ENCODE assay signal across 19 mouse cellular contexts in genomic region chr17:70864117-70864516, GRCm38 (mm10). TPM values are rescaled to one million over a fixed set of nuclear protein-coding genes. Genes with fewer than 3 reads are reported as not detected.
DNase-seq lines count a peak whose midpoint lies in the region; TF ChIP-seq lines count a peak whose summit lies in the region.
"Had no signal": no experiment of that assay in that cellular context is flagged by ENCODE, and none has a peak within 500 bp of the region (broad histone marks: within the 10 kb centered on the region; RNA-seq: fewer than 3 reads in every experiment).

No protein-coding gene starts in this region.

- peak overlapping the region; percentile 56 for H3K4me3 ChIP-seq in E14TG2a.4 (replicated peaks; ENCODE audit: low read length)
- H3K4me3 ChIP-seq in ES-Bruce4 (ENCODE audit: low read depth, low read length): peak overlapping the region; percentile 18
- H3K4me3 ChIP-seq in ES-E14 (ENCODE audit: insufficient read depth in 1 of 2, low read depth in 1 of 2, low read length in 2 of 2, poor library complexity in 1 of 2, severe bottlenecking in 1 of 2): peak overlapping the region; percentile 11 to 51
- H3K4me3 ChIP-seq: embryonic facial prominence, embryonic 10.5 days; embryonic facial prominence, embryonic 12.5 days; erythroblast, embryonic 14.5 days; forebrain, embryonic 10.5 days; forebrain, embryonic 12.5 days had no signal

- H3K4me1 ChIP-seq in E14TG2a.4 (replicated peaks; ENCODE audit: low read depth, low read length) (peaks cover 87% of the 10 kb centered on the region), ES-Bruce4 (ENCODE audit: control insufficient read depth, insufficient read depth, low read length) (peaks cover 2% of the 10 kb centered on the region), ES-E14 (ENCODE audit: control insufficient read depth in 2 of 2, insufficient read depth in 2 of 2, low read length in 2 of 2, poor library complexity in 1 of 2) (peaks cover 3 to 18% of the 10 kb centered on the region in 2 experiments; a peak in 3 of 4 replicates)
- H3K4me1 ChIP-seq: embryonic facial prominence, embryonic 10.5 days; embryonic facial prominence, embryonic 12.5 days; forebrain, embryonic 10.5 days; forebrain, embryonic 12.5 days had no signal

- TF ChIP-seq EP300 in ES-Bruce4 (IDR thresholded peaks at IDR 0.05; ENCODE audit: insufficient read depth, low read depth, low read length): no peak

- H3K36me3 ChIP-seq in E14TG2a.4 (ENCODE audit: insufficient read depth, low read length) (peaks cover 42% of the 10 kb centered on the region), ES-Bruce4 (ENCODE audit: control insufficient read depth, insufficient read depth, low read length, poor library complexity, severe bottlenecking) (0 out of 2 replicates have a peak, but pooled peaks cover 4% of the 10 kb centered on the region), ES-E14 (ENCODE audit: control insufficient read depth, insufficient read depth, low read length, poor library complexity, severe bottlenecking) (peaks cover 12% of the 10 kb centered on the region; the same call in 1 of the 2 replicates)
- H3K36me3 ChIP-seq: embryonic facial prominence, embryonic 12.5 days; forebrain, embryonic 12.5 days had no signal

- H3K9me3 ChIP-seq in E14TG2a.4 (ENCODE audit: low read length) (peaks cover 6% of the 10 kb centered on the region; the same call in 1 of the 2 replicates), ES-Bruce4 (replicated peaks; ENCODE audit: control insufficient read depth, insufficient read depth, low read length, poor library complexity, severe bottlenecking) (0 out of 2 replicates have a peak, but pooled peaks cover 8% of the 10 kb centered on the region), ES-E14 (ENCODE audit: control insufficient read depth, insufficient read depth, low read depth, low read length) (no peaks in the 10 kb centered on the region)
- H3K9me3 ChIP-seq: embryonic facial prominence, embryonic 12.5 days had no signal

- no peaks in the 10 kb centered on the region for H3K27me3 ChIP-seq in E14TG2a.4 (ENCODE audit: insufficient read depth, low read length)
- H3K27me3 ChIP-seq in ES-Bruce4 (ENCODE audit: control insufficient read depth, insufficient read depth, low read length, poor library complexity, severe bottlenecking): no peaks in the 10 kb centered on the region
- H3K27me3 ChIP-seq: embryonic facial prominence, embryonic 12.5 days; forebrain, embryonic 12.5 days had no signal

- in situ Hi-C loops in ES-E14 (cut with MboI; ENCODE audit: low sequenced_read_pairs in 2 of 2, unreplicated experiment in 2 of 2): no loop called here

- no peak for TF ChIP-seq CTCF in E14TG2a.4 (conservative IDR thresholded peaks at IDR 0.05; ENCODE audit: low read length)
- no peak for TF ChIP-seq CTCF in ES-Bruce4 (IDR thresholded peaks at IDR 0.05; ENCODE audit: low read depth, low read length)

- no peak for TF ChIP-seq POLR2A in ES-Bruce4 (IDR thresholded peaks at IDR 0.05; ENCODE audit: insufficient read depth, low read length)

- H3K27ac ChIP-seq in ES-Bruce4 (ENCODE audit: insufficient read depth, low read length): peak overlapping the region; percentile 90
- H3K27ac ChIP-seq in ES-E14 (ENCODE audit: insufficient read depth, low read depth, low read length, poor library complexity, severe bottlenecking): peak overlapping the region; percentile 98
- H3K27ac ChIP-seq: embryonic facial prominence, embryonic 10.5 days; embryonic facial prominence, embryonic 12.5 days; forebrain, embryonic 10.5 days; forebrain, embryonic 12.5 days had no signal

- intact Hi-C loops in gastrocnemius, postnatal 14 days (cut with DNase I; ENCODE audit: low total_unique reads): no loop called here

- H3K9ac ChIP-seq in ES-Bruce4 (ENCODE audit: low read depth, poor library complexity, severe bottlenecking): peak overlapping the region; percentile 74
- H3K9ac ChIP-seq in ES-E14 (ENCODE audit: insufficient read depth, low read depth, low read length, poor library complexity, severe bottlenecking): peak overlapping the region; percentile 55
- H3K9ac ChIP-seq: embryonic facial prominence, embryonic 12.5 days; forebrain, embryonic 12.5 days had no signal

- no peak for DNase-seq in ES-E14 (ENCODE audit: low read depth, low spot score)
- DNase-seq in gastrocnemius, postnatal 14 days: no peak
- DNase-seq in adrenal gland, adult 2 months: no peak
- no peak for DNase-seq in gastrocnemius, adult 18-20 months (ENCODE audit: low spot score)
- DNase-seq: adrenal gland, adult 8-10 months; adrenal gland, postnatal 14 days; adrenal gland, postnatal 36 days; cerebellum, adult 11-12 months; cerebellum, adult 2 months; cerebellum, adult 9-10 months; cerebellum, postnatal 10 days; cerebellum, postnatal 25 days had no signal

TF ChIP-seq in ES-E14, 5 proteins besides CTCF, POLR2A, EP300 and RAD21:
- TF ChIP-seq HCFC1 (IDR thresholded peaks at IDR 0.05; ENCODE audit: borderline replicate concordance, insufficient read depth, low read length) (no peak), ZC3H11A (IDR thresholded peaks at IDR 0.05; ENCODE audit: borderline replicate concordance, low read depth, low read length) (no peak), ZNF384 (IDR thresholded peaks at IDR 0.05; ENCODE audit: low read depth, low read length) (no peak), MAFK (IDR thresholded peaks at IDR 0.05; ENCODE audit: insufficient read depth, low read depth, low read length) (no peak), CHD2 (IDR thresholded peaks at IDR 0.05; ENCODE audit: low read depth, low read length) (no peak)

RNA-seq across cellular contexts. Expression of gene Tgif1, which starts 10.8 kb away (rescaled TPM):
- 218 and 227 TPM in 2 replicates for polyA plus RNA-seq in ES-Bruce4 (2011; ENCODE audit: insufficient read depth, insufficient read length, low read depth, missing spikeins)
- 74.6 and 87.1 TPM in 2 replicates for total RNA-seq in ES-E14 (2012; rRNA removed)
- 1 to 10 TPM; 7.2 to 7.3 TPM for total RNA-seq in gastrocnemius, postnatal 14 days (2021)
- total RNA-seq in adrenal gland, adult 2 months (2021): 10 to 100 TPM; 39.3 to 56.3 TPM
- polyA plus RNA-seq in adrenal gland, adult 2 months (2012; rRNA removed): 27.8 and 30.3 TPM in 2 replicates
- 1 to 10 TPM; 4.2 to 9.3 TPM for total RNA-seq in gastrocnemius, adult 18-20 months (2021)
